Mouse (Mus musculus) layer of hippocampus, adult 8-10 months (tissue): ENCODE measurements around the gene Ppp2r3c. TPM values are rescaled to one million over a fixed set of nuclear protein-coding genes. Genes with fewer than 3 reads are reported as not detected.
"Not testable (repeated sequence)": the region's sequence is repeated elsewhere in the genome, so short reads cannot be mapped to it uniquely, and the experiment has no call there.

Experiments used
- DNase-seq, 2 experiments: peaks; one replicate each; pipeline ENCODE4 v3.0.0; 2022; ENCODE audit warnings: low spot score in 2 of 2
- total RNA-seq, 4 experiments: library from RNA; stranded (reverse); gene quantifications; 2 replicates each; pipeline ENCODE4 v1.2.4; 2022

Ppp2r3c gene
- total RNA-seq, 4 experiments from 2014 or later, result 12.3 to 15.4 (median 12.7) TPM

DNA sequence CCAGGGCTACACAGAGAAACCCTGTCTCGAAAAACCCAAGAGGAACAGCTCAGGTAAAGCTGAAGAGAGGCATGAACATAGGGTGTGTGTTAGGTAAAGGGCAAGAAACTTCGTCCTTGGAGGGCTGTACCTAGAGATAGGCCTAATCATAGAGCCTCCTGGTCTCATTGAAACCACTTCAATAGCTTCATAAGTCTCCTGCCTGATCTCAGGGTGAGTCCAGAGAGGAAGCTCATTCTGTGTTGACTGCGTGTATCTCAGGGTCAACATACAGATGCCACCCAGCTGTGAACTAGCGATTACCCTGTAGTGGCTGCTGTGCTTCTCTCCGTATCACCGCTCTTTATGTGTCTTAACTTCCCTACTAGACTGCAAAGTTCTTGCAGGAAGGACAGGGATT, 25.2 kb downstream of the Ppp2r3c start:
- DNase-seq, result not testable (repeated sequence)

DNA sequence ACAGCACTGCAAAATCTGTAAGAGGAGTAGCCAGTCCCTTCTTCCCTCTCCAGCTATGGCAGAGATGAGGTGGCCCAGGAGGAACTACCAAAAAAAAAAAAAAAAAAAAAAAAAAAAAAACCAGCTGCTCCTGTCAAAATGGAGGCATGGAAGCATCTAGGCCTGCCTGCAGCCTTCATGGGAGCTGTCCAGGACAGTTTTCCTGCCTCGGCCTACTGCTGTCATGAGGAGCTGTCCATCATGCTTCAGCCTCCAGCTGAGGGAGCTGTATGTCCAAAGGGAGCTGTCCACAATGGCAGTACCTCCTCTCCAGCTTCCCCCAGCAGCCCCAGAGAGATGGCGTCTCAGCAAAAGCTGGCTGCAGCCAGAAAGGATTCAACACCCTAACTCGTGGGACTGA, 30.6 kb downstream of the Ppp2r3c start:
- no peak for DNase-seq

DNA sequence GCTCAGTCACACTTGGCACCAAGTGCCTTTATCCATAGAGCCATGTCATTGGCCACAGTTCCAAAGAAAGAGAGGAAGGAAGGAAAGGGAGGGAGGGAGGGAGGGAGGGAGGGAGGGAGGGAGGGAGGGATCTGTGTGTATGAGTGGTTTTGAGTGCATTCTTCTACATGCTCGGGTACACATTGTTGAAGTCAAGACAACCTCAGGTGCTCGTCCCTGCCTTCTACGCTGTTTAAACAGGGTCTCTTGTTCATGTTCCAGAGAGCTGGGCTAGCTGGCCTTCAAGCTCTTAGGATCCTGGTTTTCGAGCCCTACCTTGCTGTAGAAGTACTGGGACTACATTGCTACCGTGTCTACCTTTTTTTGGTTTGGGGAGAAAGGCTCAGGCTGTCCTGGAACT, 39.4 kb downstream of the Ppp2r3c start:
- not testable (repeated sequence) for DNase-seq

DNA sequence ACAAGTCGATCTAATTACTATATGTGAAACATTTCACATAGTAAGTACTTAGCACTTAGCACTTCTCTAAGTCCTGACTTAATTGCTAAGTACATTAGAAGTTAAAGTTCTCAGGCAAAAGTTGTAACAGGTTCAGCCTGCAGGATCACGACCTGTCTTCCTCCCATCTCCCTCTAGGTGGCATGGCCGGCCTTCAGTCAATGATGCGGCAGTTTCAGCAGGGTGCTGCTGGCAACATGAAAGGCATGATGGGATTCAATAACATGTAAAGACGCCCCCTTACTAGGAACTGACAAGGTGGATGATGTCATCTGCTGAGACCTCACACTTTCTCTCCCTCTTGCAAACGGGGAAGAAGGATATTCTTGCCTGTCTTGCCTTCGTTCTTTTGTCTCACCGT, 40.8 kb downstream of the Ppp2r3c start:
- DNase-seq, result not testable (repeated sequence)

DNA sequence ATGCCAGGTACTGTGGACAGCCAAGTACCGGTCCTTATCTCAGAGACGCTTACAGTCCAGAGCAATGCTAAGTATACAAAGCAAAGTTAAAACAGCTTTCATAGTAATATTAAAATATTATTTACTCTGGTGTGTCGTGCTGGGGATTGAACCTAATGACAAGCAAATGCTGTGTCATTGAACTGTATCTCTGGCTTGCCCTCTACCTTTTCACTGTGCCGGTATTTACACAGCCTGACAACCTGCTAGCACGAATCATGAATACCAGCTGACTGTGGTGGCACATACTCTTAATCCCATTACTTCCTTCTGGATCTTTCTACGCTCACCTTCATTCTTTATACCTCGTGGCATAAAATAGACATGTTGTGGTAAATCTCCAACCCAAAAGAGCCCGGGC, 60.6 kb downstream of the Ppp2r3c start:
- not testable (repeated sequence) for DNase-seq

DNA sequence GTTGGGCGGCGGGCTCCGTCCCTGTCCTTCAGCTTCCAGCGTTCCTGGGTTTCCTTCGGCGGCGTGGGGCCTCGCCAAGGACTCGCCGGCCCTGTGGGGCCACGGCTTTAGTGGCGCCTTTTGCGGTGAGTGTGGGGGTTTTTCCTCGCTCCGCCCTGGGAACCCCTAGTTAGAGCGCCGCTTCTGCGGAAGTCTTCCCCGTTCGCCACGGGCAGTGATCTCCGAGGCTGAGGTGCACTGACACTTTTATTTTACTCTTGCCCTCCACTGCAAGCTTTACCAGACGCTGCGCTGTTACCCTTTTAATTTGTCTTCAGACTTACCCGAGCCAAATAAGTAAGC, 72.3 kb downstream of the Ppp2r3c start:
- DNase-seq, result not testable (repeated sequence)

DNA sequence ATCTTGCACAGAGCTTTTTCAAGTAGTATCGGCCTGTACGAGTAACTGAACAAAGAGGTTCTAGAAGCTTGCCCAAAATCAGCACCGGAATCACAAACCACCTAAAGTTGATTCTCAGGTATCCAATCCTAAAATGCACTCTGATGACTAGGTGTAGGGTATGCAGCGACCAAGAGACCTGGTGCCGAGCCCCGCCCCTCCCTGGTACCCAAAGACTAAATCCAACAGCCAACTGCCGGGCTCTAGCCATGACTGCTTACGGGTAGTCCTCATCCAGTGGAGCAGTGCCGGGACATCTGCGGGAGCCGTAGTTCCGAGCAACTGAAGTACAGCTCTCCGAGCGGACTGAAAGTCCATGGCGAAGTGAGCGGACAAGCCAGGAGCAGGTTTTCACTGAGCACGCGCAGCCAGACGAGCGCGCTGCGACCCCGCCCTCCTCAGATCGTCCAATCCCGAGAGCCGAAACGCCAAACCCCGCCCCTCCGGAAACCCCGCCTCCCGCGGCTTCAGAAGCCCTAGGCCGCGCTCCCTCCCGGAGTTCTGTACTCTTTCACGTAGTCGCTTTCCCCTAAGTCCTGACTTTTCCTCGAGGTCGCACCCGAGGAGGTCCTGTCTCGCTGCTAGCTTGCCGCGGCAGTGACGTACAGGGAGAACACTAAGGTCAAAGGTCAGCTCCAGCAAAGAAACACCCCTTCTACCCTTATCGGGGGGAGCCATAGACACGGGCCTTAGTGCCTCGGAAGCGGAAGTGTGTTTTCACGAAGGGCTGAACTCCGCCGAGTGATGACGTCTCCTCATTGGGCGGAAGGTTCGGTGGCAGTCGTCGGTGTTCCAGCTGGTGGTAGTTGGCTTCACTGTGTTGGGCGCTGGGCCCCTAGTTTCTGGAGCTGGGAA, 72.9 kb downstream of the Ppp2r3c start, which contains the start of gene Srp54c:
Gene Srp54c (plus strand): TSS at position 543 of the 894 bp plus-strand sequence.
- not testable (repeated sequence) for DNase-seq

Other genes starting within 250 kb of the Ppp2r3c start
- 10 to 100 TPM; 10.2 to 12.7 (median 11.2) TPM for gene 2700097O09Rik, start 222.9 kb downstream of the Ppp2r3c start, total RNA-seq
- 10 to 100 TPM; 84.9 to 98.9 (median 94.6) TPM for gene Srp54a, start 222.7 kb downstream of the Ppp2r3c start, total RNA-seq
- gene Fam177a, start 178.5 kb downstream of the Ppp2r3c start, total RNA-seq, result 10 to 100 TPM in 3 of 4 experiments, 1 to 10 TPM in 1; 6.1 to 17.5 (median 15.6) TPM
- gene Srp54b, start 147.9 kb downstream of the Ppp2r3c start, total RNA-seq, result 10 to 100 TPM; 31.5 to 60.4 (median 43.9) TPM
- gene 1700047I17Rik2, start 103.4 kb downstream of the Ppp2r3c start, total RNA-seq, result 10 to 100 TPM in 1 of 4 experiments, 1 to 10 TPM in 1, not detected in 2; 5.4 to 11.8 TPM
- gene Srp54c, start 72.8 kb downstream of the Ppp2r3c start, total RNA-seq, result 10 to 100 TPM; 32.5 to 34.4 (median 34.3) TPM
- gene 1110008L16Rik, start 3.4 kb downstream of the Ppp2r3c start, total RNA-seq, result 1 to 10 TPM; 8.4 to 8.8 (median 8.7) TPM
- 100 to 1,000 TPM; 139 to 158 (median 150) TPM for gene Psma6, start 81.2 kb upstream of the Ppp2r3c start, total RNA-seq
- gene Nfkbia, start 189.6 kb upstream of the Ppp2r3c start, total RNA-seq, result 10 to 100 TPM; 23.8 to 46.1 (median 33.3) TPM